Mouse (Mus musculus) bone marrow, adult 2 months (tissue): ENCODE measurements around the gene Cisd3. TPM values are rescaled to one million over a fixed set of nuclear protein-coding genes. Genes with fewer than 3 reads are reported as not detected.

ENCODE experiments used
- H3K27ac ChIP-seq: fragments of 200-500 bp; 2 replicates; pipeline ENCODE4 v1.5.1; 2012; ENCODE audit warnings: low read depth, mild to moderate bottlenecking, control low read depth, inconsistent platforms, low read length; ENCODE audit not compliant: control insufficient read depth, poor library complexity, insufficient read depth
- H3K4me1 ChIP-seq: fragments of 200-500 bp; 2 replicates; pipeline ENCODE4 v1.6.1; 2011; ENCODE audit warnings: low read length; ENCODE audit not compliant: control insufficient read depth, insufficient read depth
- H3K4me3 ChIP-seq: fragments of 200-500 bp; replicated peaks from 2 replicates; pipeline ENCODE3; 2011; ENCODE audit warnings: mild to moderate bottlenecking, low read depth, low read length, control low read depth; ENCODE audit not compliant: control insufficient read depth
- CTCF ChIP-seq: fragments of 200-500 bp; IDR thresholded peaks from 2 replicates; pipeline ENCODE4 v1.5.1; 2011; ENCODE audit warnings: low read length, control low read depth; ENCODE audit not compliant: control insufficient read depth, insufficient read depth
- POLR2A ChIP-seq: fragments of 200-500 bp; IDR thresholded peaks from 2 replicates; pipeline ENCODE4 v1.6.1; 2011; ENCODE audit warnings: low read depth, mild to moderate bottlenecking, control low read depth, low read length, borderline replicate concordance; ENCODE audit not compliant: control insufficient read depth
- WGBS: fragments of 180-500 bp; shearing (Covaris S2); methylation state at CpG from one replicate; pipeline ENCODE4 v1.1.7; 2018; 5-methylcytosine and 5-hydroxymethylcytosine counted together
- polyA plus RNA-seq: library from polyadenylated mRNA; stranded (reverse); fragments of >200 nt; gene quantifications from 2 replicates; pipeline ENCODE4 v1.2.4, GENCODE M21; 2011; ENCODE audit warnings: low replicate concordance; ENCODE audit not compliant: missing spikeins, insufficient read depth, insufficient read length

Cisd3 gene
- polyA plus RNA-seq, 1 experiment: 76.0 TPM

- Histone ChIP-seq H3K4me1 (no peaks in the 10 kb centered on the region), H3K4me3 (no peak overlapping the region), H3K27ac (no peak overlapping the region)
- TF ChIP-seq POLR2A (no peak), CTCF (no peak)
- 82% methylated on average over 15 of the region's 15 CpGs for WGBS
Observed at GRCm38 (mm10) chr11:97676050-97676754, 9.4 kb upstream of the Cisd3 start.

DNA sequence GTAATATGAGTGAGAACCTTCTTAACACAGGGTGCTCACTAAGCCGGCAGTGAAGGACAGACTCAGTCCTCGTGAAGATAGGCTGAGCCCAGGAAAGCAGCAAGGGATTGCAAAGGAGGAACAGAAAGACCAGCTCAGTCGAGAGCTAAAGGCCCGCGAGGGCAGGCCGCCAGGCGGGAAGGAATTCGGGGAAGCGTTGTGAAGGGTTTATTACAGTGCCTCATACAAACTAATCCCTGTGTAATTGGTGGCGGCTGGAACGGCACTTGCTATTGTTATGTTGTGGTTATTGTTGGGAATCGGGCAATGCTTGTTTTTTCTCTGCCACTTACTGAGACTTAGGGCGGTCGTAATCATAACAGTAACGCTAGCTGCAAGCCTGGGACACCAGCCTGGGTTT, 8.2 kb upstream of the Cisd3 start:
- Histone ChIP-seq H3K4me3 (no peak overlapping the region), H3K27ac (no peak overlapping the region), H3K4me1 (no peaks in the 10 kb centered on the region)
- no peak for TF ChIP-seq POLR2A
- no peak for TF ChIP-seq CTCF
- 87% methylated on average over 15 of the region's 15 CpGs for WGBS

DNA sequence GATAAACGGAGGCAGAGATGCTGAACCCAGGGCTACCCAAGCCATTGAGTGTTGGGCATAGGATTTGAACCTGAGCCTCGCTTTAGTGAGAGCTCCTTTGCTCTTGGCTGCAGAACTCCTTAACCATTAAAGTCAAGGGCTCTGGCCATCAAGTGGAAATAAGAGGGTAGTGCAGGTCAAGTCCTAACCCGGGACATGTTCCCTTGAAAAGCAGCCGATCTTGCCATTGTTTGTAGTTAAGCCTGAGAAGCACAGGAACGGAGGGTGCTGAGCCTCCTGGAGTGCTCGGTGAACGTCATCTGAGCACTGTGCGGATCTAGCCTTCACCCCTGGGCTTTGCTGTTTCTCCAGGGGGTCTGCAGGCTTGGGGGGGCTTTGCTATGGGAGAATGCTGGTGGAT, 7.8 kb upstream of the Cisd3 start:
- Histone ChIP-seq H3K4me3 (no peak overlapping the region), H3K27ac (no peak overlapping the region), H3K4me1 (no peaks in the 10 kb centered on the region)
- 89% methylated on average over 8 of the region's 8 CpGs for WGBS
- no peak for TF ChIP-seq POLR2A
- TF ChIP-seq CTCF: no peak

DNA sequence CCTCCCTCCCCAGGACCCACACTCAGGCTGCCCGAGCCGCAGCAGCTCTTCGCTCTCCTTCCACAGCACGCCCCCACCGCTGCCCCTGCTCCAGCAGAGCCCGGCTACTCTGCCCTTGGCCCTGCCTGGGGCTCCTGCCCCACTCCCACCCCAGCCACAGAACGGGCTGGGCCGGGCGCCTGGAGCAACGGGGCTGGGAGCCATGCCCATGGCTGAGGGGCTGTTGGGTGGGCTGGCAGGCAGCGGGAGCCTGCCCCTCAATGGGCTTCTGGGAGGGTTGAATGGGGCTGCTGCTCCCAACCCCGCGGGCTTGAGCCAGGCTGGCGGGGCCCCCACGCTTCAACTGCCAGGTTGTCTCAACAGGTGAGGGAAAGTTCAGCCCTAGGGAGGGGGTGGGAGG, 7.3 kb upstream of the Cisd3 start:
- no peak for TF ChIP-seq CTCF
- TF ChIP-seq POLR2A: no peak
- no peaks in the 10 kb centered on the region for H3K4me1 ChIP-seq
- H3K4me3 ChIP-seq: no peak overlapping the region
- no peak overlapping the region for H3K27ac ChIP-seq
- WGBS: 89% methylated on average over 15 of the region's 15 CpGs

DNA sequence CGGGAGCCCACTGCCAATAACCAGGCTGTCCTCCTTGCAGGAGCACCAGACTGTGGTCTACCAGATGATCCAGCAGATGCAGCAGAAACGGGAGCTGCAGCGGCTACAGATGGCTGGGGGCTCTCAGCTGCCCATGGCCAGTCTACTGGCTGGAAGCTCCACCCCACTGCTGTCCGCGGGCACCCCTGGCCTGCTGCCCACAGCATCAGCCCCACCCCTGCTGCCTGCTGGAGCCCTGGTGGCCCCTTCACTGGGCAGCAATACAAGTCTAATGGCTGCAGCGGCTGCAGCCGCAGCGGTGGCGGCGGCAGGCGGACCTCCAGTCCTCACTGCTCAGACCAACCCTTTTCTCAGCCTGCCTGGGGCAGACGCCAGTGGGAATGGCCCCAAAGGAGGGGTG, 5.2 kb upstream of the Cisd3 start:
- TF ChIP-seq CTCF: no peak
- TF ChIP-seq POLR2A: no peak
- Histone ChIP-seq H3K4me1 (peaks cover 4% of the 10 kb centered on the region), H3K27ac (no peak overlapping the region), H3K4me3 (no peak overlapping the region)
- WGBS: 84% methylated on average over 12 of the region's 12 CpGs

DNA sequence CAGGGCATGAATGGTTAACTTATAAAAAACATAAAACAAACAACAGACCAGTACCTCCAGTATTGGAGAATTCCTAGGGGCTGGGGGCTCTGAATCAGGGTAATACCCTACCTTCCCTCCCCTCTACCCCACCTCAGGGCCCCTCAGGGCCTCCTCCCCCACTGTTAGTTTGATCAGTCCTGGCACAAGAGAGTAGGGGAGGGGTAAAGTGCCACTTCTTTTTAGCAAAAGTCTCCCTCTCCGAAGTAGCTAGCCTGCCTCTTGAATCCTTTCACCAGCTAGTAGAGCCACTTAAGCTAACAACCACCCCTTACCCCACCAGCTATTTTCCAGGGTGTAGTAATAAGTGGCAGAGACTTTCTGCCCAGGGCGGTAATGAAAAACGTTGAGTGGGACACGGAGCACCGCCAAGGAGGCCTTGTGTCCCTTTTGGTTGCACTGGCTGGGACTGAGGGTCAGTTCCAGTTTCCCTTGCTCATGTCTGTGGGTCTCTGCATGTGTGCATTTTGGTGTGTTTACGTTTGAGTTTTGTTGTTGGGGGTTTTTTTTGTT, 3.0 kb upstream of the Cisd3 start:
- WGBS: 81% methylated on average over 6 of the region's 6 CpGs
- peaks cover 4% of the 10 kb centered on the region for H3K4me1 ChIP-seq
- no peak for TF ChIP-seq POLR2A
- TF ChIP-seq CTCF: no peak
- H3K27ac ChIP-seq: no peak overlapping the region
- no peak overlapping the region for H3K4me3 ChIP-seq

DNA sequence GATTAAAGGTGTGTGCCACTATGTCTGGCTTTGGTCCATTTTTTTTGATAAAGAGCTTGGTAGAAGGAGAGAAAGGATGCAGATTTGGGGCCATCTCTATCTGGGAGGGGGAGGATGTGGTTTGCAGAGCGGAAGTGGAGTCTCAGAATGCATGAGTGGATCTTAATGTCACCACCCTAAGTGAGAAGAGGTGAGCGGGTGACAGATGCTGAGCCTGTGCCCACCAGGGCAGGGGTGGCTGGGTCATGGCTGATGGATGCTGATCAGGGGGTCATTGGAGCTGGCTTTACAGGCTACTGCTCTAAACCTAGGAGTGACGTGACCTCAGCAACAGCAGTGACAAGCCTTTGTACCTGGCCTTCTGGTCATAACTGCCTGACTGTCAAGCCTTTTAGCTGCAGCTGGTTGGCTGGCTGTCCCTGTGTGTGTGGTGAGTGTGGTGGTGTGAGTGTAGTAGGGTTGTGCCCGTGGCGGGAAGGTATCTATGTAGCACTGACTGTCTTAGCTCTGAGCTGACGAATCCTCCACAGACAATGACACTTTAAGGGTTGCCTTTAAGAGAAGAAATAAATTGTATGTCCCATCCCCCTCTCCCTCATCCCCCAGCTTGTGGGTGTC, 1.5 kb upstream of the Cisd3 start:
- H3K27ac ChIP-seq: peak overlapping the region; percentile 72
- peak overlapping the region; percentile 5 for H3K4me3 ChIP-seq
- WGBS: 25% methylated on average over 6 of the region's 6 CpGs

DNA sequence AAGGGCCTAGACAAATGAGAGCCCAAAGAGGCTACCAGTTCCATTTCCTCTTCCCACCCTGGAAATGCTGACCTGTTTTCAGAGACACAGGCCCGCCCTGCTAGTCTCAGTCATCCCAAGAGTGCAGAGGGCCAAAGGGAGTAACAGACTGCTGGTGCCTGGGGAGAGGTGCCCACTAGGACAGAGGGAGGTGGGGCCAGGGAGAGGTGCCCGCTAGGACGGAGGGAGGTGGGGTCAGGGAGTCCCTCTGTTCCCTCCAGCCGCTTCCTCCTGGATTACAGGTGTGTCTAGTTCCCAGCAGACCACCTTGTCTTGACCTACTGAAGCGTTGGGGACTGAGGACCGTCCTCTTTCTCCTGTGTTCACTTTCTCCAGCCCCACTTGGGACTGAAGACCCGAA, 860 bp upstream of the Cisd3 start:
- H3K4me1 ChIP-seq: peaks cover 4% of the 10 kb centered on the region
- TF ChIP-seq CTCF: no peak
- H3K4me3 ChIP-seq: no peak overlapping the region
- peak overlapping the region; percentile 72 for H3K27ac ChIP-seq
- 64% methylated on average over 7 of the region's 7 CpGs for WGBS

More for the DNA sequence above, 1.5 kb upstream of the Cisd3 start:
- peaks cover 4% of the 10 kb centered on the region for H3K4me1 ChIP-seq
- TF ChIP-seq CTCF: no peak; the same call in 1 of the 2 replicates
- peak; percentile 69; the same call in 1 of the 2 replicates for TF ChIP-seq POLR2A
